Mouse (Mus musculus): Measurements from ENCODE around the gene Mpo.

Gene Mpo

DNA sequence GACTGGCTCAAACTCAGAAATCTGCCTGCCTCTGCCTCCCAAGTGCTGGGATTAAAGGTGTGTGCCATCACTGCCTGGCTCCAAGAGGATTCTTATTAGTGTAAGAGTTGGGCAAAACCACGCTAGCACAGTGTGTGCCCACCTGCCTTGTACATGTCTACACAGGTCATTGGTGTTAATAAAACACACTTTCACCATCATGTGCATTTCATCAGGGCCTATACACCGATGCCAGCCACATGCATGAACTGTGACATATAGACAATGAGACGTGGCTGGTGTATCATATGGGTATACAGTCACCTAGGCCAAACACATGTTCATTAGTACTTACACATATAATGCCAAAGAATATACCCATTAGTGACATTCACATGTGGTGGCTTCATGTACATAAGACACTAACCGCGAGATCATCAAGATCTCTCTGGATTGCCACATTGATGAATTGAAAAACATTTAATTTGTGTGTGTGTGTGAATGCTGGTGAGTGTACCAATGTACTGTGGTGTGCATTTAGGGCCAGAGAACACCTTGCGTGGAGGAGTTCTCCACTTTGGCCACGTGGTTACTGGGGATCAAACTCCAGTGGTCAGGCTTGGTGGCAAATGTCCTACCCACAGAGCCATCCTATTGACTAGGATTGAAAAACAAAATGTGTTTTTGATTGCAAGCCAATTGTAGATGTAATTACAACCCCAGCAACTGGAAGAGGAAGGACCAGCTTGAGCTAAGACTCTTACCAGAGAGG lies 35.0 kb upstream of the Mpo start:
- DNase-seq (ENCODE audit: low spot score): peak; percentile 56

DNA sequence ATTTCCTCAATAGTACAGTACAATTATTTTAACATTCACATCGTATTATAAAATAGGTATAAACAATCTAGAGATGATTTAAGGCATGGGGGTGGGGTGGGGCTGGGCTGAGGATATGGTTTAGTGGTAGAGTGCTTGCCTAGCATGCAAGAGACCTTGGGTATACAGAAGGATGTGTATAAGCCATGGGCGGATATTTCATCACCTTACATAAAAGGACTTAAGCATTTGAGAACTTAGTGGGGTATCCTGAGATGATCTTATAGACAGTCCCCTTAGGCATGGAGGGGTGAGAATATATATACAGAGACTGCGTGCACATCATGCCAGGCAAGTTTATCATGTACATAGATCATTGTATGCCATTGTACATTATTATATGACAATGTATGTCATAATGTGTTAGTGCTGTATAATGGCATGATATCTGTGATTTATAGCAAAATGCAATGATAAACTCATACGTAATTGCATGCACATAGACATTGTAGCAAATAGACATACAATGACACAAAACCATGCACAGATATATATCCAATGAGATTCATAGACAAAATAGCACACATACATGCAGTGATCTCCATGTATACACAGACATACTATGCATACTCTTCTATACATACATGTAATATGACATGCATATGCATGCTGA lies 34.3 kb upstream of the Mpo start:
- peak; percentile 54 for DNase-seq (ENCODE audit: low spot score)

DNA sequence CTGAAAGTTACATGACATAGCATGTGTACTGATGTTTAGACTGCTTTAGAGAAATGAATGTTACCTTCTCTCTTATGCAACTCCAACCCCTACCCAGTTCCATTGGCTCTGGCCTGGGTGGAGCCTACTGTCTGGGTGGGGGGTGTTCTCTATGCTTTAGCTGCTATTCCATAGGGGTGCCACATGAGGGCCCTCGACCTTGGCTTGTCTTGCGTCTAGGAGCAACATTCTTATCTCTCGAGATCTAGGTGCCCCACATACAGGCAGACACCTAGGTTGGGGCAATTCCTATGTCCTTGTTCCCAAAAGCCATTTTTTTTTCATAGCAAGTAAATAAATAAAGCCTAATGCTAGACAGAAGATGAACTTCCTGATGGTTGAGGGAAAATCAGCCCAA lies 33.8 kb upstream of the Mpo start:
- peak; percentile 87 for DNase-seq (ENCODE audit: low spot score)

DNA sequence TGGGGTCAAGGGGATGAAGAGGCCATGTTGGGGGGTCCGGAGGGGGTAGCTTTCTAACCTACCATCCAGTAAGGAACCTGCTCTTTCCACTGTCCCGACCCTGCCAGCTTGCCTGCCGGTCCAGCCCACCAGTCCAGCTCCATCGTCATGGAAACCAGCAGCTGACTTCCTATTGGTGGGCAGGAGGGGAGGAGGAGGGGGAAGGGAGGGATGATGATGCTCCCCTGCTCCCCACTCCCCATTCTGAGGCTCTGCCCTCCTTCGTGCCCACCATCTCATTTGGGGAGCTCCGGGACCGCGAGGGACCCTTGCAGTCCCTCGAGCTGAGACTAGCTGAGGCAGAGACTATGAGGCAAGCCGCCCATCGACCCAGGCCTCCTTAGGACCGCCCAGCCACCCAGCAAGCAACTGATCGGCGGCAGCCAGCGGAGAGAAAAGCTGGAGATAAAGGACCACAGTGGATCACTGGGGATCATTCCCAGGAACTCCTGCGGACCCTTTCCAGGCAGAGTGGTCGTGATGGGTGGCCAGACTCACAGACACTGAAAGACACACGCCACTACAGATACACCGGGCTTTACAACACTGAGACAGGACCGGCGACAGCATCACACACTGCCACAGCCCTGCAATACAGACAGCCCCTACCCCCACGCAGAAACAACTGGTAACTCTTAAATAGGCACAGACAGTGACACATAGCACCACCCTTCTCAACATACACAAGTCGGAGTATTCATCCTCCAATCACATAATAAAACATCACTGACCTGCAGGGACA lies 32.9 kb upstream of the Mpo start, which contains the start of gene Tspoap1:
Tspoap1 (plus strand) TSS at position 241 of the 781 bp plus-strand sequence.
- DNase-seq (ENCODE audit: low spot score): no peak

DNA sequence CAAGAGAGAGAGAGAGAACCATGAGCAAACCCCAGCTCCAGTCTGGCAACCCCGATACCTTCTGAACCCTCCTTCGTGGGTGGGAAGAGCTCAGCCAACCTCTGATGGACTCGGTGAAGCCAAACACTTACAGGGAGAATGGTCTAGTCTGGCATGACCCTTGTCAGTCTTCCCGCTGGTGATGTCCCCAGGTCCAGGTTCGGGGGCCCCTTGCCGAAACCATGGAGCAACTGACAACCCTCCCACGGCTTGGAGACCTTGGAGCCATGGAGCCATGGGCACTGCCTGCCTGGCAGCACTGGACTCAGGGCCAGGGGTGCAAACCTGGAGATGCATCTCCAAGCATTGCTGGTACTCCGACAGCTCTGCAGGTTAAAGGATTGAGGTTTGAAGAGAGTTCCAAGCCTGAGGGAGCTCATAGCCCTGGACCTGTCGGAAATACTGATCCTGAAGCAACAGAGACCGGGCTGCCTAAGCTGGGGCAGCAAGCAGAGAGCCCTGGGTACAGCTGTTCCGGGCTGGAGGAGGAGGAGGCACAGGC lies 32.1 kb upstream of the Mpo start:
- DNase-seq (ENCODE audit: low spot score): no peak

DNA sequence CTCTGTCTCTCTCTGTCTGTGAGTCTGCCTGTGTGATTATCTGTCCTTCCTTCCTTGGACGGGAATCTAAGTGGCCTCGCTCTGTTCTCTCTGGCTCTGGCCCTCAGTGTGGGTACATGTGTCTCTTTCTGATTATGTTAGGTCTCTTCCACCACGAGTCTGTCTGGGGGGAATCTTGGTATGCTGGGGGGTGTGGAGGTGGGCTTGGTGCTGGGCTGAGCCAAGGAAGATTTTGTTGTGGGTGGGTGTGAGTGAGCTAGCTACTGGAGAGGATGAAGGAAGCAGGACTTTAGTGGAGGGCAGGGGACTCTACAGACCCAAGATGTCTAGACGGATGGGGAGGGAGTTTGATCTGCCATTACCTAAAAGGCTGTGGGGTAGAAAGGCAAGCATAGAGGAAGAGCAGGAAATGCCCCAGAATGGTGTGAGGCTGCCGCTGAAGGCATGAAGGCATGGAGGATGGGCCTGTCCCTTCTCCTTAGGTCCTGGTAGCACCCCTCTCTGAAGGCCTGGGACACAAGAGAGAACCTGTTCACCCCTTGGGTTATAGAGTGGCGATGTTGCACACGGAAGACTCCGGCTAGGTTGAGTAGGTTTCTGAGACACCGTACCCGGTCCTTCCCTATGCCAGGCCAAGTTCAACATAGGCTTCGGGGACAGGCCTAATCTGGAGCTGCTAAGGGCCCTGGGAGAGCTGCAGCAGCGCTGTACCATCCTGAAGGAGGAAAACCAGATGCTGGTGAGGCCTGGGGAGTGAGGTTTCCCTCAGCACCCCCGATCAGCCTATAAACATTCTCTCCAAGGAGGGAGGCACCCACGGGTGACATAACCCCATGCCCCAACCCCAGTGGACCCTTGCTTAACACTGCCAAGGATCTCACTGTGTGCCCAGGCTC lies 31.3 kb upstream of the Mpo start:
- DNase-seq (ENCODE audit: low spot score): no peak

DNA sequence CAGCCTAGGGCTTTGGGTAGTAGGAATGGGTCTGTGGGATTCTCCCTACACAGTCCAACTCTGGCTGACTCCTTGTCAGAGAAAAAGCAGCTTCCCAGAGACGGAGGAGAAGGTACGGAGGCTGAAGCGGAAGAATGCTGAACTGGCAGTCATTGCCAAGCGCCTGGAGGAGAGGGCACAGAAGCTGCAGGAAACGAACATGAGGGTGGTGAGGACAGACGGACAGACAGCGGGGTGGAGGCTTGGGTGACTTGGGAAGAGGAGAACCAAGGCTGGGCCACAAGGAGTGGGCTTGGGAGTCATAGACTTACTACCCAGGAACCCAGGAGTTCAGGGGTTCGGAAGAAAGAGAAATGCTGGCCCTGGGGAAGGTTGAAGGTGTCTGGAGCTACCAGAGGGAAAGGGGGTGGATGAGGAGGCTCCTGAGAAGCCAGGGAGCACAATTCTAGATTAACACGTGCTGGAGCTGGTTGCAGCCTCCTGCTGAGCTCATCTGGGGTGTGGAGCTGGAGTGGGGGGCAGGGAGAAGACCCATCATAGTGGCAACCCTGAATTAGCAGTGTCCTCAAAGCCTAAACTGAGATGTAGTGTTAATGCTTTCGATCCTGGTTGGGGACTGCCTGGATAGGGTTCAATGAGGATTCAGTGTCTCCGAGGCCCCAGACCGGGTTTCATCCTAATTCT lies 30.5 kb upstream of the Mpo start:
- DNase-seq (ENCODE audit: low spot score): no peak

DNA sequence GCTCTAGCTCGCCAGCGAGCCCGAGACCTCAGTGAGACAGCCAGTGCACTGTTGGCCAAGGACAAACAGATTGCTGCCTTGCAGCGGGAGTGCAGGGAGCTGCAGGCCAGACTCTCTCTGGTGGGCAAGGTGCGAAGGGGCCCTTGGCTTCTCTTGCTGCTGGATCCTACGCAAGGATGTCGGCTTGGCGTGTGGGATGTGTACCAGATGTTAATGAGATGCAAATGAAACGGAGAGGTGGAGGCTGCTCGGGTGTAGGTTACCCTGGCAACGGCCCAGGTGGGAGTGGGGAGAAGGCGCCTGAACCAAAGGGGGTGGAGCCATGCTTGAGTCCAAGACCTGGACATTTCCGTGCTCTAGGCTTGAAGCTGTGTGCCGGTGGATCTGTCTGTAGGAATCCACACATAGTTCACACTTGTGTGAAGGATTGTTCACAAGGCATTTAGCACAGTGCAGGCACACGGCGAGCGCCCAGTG lies 29.8 kb upstream of the Mpo start:
- DNase-seq (ENCODE audit: low spot score): no peak

DNA sequence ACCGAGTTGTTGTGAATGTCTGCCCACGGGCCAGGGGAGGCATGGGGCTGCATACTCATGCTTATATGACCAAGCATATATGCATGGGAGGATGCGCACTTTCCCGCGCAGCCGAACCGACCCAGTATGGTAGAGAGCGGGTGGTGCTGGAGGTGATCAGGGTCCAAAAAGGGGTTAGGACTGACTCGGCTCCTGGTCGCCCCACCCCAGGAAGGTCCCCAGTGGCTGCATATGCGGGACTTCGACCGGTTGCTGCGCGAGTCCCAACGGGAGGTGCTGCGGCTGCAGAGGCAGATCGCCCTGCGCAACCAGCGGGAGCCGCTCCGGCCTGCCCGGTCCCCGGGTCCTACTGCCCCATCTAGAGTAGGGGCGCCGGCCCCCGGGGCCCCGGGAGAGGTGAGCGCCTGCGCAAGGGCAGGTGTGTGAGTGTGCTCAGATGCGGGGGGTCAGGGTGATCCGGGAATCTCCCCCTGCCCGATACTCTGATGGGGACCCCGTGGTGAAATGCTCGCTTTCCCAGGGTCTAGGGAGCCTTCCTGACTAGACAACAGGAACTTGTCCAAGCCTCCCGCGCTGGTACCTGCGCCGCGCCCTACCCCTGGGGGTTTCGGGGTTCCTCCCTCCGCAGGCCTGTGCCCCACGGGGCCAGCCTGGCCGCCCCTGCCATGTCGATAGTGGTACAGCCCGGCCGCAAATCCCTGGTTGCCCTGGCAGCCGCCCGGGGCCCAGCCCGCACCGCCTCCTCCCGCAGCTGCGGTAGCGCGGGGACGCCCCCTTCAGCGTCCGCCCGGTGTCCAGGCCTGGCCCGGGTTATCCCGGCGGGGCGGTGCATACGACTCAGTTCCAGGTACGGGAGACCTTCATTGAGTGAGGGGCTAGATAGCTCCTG lies 29.1 kb upstream of the Mpo start:
- peak; percentile 44 for DNase-seq (ENCODE audit: low spot score)

DNA sequence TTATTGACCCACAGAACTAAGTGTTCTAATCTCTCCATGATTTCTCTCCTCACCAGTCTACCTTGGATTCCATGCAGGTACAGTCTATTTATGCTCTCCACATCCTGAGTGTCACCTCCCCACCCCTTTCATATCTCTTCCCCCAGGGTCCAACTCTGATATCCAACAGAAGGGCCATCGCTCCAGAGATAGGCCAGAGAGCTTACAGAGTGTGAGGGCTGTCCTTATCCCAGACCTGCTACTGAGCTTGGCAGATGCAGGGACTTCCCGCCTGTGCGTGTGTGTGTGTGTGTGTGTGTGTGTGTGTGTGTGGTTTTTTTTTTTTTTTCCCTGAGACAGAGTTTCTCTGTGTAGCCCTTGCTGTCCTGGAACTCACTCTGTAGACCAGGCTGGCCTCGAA lies 24.6 kb upstream of the Mpo start:
- no peak for DNase-seq (ENCODE audit: low spot score)

DNA sequence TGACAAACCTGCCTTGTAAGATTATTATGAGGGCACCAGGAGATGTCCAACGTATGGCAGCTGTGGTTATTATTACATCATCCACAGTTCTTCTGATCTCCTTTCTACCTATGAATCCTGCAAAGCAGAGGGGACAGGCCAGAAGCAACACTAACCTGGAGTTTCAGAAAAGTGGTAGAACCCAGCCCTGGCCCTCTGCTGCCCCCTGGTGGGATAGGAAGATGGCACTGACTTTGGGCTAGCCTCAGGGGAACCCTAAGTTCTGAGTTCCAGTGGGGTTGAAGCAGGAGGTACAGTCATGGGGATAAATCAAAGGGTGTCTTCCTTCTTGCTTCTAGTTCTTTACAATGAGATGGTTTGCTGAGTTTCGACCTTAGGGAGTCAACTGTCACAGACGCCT lies 22.4 kb upstream of the Mpo start:
- DNase-seq (ENCODE audit: low spot score): peak; percentile 83

DNA sequence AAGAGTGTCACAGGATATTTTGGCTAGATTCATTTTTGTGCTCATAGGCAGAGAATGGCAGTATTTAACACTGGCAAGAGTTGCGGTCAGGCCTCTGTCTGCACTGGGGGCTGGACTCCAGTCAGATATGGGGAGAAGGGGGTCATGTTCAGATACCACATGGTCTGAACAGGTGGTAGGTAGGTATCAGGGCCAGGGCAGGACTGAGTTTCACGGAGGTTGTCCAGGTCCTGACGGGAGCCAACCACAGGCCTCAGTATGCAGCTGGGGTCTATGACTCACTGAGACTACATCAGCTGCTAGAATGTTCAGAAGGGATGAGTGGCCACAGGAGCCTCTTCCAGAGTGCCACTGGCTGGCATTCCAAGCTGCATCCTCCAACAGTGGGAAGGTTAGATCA lies 21.0 kb upstream of the Mpo start:
- no peak for DNase-seq (ENCODE audit: low spot score)

DNA sequence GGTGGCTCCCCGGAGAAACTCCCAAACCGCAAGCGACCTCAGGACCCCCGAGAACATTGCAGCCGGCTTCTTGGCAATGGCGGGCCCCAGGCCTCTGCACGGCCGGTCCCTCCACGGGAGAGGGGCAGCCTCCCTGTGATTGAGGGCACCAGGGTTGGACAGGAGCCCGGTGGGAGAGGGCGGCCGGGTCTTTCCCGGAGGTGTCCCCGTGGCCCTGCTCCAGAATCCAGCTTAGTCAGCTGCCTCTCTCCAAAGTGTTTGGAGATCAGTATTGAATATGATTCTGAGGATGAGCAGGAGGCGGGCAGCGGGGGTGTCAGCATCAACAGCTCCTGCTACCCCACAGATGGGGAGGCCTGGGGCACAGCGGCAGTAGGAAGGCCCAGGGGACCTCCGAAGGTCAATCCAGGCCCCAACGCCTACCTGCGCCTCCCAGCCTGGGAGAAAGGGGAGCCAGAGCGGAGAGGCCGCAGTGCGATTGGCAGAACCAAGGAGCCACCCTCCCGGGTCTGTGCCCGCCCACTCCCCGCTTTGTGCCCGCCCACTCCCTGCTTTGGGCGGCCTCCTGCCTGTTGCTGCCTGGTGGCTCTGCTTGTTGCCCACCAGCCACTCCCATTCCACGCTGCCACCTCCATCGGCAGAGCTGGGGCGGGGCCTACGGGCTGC lies 15.1 kb upstream of the Mpo start:
- no peak for DNase-seq (ENCODE audit: low spot score)

DNA sequence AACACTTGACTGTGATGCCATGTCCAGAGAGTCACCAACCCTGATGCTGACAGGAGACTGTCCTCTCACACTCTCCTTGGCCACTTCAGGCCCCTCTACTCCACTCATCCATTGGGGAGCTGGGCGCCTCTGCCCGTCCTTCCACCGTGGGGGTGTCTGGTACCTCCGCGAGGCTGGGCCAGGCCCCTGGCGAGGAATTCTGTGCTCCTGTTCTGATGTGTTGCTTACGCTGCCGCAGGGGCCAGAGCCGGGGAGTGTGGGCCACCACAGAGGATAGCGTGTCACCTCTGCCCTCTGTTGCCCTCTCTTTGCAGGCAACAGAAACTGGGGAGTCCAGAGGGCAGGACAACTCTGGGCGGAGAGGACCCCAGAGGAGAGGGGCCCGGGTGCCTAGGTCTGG lies 14.5 kb upstream of the Mpo start:
- DNase-seq (ENCODE audit: low spot score): no peak

DNA sequence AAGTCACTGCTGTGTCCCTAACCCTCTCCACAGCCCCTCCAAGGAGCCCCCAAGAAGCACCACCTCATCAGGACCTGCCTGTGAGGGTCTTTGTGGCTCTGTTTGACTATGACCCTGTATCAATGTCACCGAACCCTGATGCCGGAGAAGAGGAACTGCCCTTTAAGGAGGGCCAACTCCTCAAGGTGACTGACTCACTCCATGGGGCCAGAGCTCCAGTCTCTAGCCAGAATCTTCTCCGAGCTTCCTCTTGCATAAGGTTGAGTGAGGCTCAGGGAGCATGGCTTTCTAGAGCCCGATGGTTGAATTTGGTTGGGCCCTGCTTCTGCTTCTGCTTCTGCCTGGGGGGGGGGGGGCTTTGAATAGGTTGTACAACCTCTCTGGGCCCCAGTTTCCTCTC lies 14.0 kb upstream of the Mpo start:
- DNase-seq (ENCODE audit: low spot score): no peak

DNA sequence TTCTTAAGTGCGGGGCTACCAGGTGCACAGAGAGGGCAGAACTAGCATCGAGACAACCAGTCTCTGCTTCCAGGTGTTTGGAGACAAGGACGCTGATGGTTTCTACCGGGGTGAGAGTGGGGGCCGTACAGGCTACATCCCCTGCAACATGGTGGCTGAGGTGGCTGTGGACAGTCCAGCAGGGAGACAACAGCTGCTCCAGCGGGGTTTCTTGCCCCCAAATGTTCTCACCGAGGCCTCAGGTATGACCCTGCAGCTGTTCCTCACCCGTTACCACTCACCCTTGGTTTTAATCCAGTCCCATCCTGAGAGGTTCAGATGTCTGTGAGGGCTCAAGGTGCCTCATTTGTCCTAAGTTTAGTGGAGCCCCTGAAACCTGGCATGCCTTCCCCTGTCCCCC lies 13.3 kb upstream of the Mpo start:
- DNase-seq (ENCODE audit: low spot score): no peak

DNA sequence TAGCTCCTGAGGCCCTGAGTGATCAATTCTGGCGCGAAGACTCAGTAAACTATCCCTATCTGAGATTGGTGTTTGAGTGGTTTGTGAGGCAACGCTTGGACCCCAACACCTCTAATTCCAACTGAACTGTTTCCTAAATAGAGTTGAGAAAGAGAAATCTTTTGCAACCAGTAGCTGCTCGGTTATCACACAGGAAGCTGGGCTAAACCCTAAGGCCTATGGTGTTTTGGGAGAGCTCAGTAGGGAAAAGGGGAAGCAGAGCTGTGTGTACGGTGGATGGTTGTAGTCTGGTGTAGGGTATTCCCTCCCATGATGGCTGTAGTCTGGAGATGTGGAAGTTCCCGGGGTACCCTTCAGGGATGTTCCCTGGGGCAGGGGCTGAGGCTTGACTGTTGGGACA lies 3.3 kb upstream of the Mpo start:
- DNase-seq (ENCODE audit: low spot score): no peak

DNA sequence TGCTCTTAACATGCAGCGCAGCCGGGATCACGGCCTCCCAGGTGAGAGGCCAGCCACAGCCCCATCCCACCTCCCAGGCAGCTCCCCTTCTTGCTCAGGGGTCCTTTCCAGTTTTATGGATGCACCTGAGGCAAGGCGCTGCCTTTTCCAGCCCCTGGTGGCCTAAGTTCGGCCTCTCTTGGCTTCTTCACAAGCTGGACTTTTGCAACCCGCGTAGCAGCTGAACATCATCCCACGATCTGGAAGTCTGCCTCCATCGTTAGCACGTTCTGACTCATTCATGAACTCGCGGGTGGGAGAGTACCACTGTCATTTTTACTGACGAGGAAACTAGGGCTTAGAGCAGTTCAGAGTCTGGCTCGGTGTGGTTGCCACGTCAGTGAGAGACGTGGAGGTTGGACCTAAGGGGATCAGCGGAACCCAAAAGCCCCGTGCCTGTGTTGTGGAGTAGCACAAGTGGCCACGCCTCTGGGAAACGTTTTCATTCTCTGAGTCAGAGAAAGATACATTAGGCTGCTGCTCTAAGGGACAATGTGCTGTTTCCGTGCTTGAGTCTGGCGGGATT lies 8.4 kb downstream of the Mpo start:
- DNase-seq (ENCODE audit: low spot score): no peak

DNA sequence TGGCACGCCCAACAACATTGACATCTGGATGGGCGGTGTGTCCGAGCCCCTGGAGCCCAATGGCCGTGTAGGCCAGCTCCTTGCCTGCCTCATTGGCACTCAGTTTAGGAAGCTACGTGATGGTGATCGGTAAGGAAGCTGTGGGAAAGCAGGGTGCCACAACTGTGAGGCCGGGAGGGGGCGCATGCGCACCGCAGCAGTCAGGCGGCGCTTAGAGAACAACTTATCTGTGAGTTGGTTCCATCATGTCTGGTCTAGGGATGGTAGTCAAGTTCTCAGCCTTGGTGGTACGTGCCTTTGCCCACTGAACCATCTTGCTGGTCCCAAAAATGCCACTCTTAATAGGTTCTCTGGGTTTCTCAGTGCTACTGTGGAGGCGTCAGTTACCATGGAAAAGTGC lies 9.2 kb downstream of the Mpo start:
- no peak for DNase-seq (ENCODE audit: low spot score)
